Mouse (Mus musculus) erythroblast, embryonic 14.5 days (primary cell): ENCODE measurements around the gene Ttc19.

Experiments used
- GATA1 ChIP-seq: IDR thresholded peaks from 2 replicates; pipeline ENCODE4 v1.6.1; 2012; ENCODE audit warnings: low read length, inconsistent platforms, mixed read lengths
- TAL1 ChIP-seq: IDR thresholded peaks from 3 replicates; pipeline ENCODE4 v1.6.1; 2012; ENCODE audit warnings: low read length, inconsistent platforms, mixed read lengths

DNA sequence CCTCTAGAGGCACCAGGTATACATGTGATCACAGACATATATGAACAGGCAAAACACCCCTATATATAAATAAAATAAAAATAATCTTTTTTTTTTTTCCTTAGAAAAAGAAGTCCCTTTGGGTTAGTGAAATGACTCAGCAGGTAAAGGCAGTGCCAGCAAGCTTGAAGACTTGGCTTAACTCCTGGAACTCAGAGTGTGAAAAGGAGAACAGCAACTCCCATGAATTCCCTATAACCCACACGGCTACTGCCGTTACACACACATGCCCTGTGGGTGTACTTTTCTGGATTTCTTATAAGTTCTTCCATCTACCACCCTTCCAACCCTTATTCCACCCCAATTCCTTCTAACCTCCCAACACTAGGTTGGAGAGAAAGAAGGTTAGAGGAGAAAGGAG lies 24.6 kb downstream of the Ttc19 start:
- TF ChIP-seq TAL1 (no peak), GATA1 (no peak)
